Mouse (Mus musculus) spleen, adult 12 weeks (tissue): ENCODE measurements around the gene Iqcn.
A peak's percentile ranks its signal among the peaks of the same experiment; 100 is the strongest.

ENCODE experiments used
- DNase-seq: peaks from one replicate; pipeline ENCODE4 v3.0.0; 2022; ENCODE audit warnings: low spot score

Gene Iqcn

DNA sequence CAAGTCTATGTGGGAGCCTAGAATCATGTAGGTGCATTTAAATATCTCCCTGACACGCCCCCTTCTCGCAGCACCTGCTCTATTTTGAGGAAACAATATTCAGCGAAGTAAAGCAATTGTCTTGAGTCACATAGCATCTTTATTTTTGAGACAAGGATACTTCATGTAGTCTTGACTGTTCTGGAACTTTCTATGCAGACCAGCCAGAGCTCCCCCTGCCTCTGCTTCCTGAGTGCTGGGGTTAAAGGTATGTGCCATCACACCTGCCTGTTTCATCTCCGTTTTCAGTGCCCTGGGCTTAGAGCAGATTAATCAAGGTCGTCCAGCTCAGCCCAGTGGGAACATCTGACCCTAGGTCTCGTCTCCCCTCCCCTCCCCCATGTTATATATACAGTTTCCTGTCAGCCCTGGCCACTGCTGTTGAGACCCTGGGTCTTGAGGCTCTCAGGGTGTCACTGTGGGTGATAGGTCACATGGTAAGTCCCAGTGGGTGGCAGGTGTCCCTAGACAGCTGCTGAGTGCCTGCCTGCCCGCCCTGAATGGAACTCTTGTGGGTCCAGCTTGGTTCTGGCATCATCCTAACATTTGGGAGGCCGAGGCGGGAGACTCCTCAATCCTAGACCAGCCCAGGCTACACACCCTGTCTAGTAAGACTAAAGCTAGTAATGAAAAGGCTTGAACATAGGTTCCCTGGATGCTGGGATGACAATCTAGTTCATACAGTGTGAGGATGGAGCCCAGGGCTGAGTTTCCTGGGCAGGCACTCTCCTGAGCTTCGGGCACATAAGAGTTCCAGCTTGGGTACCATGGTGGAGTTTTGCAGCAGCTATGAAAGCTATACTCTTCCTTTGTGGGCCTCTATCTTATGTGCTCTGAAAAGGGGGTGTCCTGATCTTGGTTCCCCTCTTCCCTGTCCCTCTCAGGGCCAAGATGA, 1.9 kb upstream of the Iqcn start:
- DNase-seq = no peak

DNA sequence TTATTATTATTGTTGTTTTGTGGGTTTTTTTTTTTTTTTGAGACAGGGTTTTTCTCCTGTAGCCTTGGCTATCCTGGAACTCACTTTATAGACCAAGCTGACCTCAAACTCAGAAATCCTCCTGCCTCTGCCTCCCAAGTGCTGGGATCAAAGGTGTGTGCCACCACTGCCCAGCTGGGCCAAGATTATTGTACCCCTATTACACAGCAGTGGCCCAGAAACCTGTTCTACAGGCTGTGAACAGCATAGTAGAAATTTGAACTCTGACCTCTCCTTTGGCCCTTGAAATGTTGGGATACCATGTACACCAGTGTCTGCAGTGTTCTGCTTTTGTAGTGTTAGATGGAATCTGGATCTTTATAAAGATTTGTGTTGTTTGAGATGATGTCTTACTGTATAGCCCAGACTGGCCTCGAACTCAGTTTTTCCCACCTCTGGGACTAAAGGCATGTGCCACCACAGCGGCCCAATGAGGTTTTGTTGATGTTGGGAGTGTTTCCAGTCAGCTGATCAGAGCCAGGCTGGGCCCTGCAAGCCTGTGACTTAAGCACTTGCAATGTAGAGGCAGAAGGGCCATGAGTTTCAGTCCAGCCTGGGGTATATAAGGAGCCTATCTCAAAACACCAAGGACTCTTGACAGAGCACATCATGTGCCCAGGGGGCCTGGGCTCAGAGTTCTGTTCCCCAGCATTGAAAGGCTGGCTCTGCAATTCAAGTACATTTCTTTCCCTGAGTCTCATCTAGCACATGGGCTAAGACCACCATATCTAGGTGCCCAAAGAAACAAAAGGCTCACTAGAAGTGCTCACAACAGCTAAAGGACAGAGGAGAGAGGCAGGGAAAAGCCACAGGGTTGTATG, 1.0 kb upstream of the Iqcn start:
- DNase-seq = no peak

DNA sequence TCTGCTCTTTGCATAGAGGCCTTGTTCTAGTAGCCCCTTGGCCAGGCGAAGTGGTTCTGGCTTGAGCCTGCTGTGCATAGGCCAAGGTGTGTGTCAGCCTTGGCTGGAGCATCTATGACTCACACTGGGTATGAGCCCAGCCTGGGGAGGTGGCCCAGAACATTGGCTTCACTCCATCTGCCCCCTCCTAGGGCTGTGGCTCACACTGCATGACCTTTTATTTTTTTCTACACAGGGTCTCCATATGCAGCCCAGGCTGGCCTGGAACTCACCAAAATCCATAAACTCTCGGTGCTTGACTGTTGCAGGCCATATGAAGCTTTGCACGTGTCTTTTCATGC, 445 bp upstream of the Iqcn start:
- DNase-seq = no peak

DNA sequence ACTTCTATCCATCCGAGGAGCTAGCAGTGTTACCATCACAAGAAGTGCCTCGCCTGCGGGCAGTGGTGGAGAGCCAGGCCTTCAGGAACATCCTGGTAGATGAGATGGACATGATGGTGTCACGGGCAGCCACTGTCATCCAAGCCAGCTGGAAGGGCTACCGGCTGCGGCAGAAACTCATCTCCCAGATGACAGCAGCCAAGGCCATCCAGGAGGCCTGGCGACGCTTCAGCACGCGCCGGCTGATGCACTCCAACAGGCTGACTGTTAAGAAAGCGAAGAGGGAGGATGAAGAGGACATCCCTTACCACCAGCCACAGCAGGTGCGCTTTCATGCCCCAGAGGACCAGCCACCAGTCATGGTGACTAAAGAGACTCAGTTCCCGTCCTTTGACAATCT, 5.0 kb downstream of the Iqcn start:
- no peak for DNase-seq

DNA sequence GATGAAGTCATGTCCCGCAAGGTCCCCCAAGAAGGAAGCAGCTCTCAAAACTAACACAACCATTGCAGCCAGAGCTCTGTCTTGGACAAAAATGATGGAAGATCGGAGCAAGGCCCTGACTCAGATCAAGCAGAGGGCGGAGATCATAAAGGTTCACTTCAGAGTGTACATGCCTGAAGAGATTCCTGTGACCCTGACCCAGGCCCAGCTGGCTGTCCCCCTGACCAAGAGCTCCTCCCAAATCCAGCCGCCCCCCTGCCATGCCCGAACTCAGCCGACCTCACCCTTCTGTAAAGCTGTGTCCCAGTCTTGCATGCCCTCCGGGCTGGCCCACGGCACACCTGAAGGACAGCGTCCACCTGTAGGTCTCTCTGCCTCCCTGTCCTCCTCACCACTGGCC, 6.5 kb downstream of the Iqcn start:
- no peak for DNase-seq

DNA sequence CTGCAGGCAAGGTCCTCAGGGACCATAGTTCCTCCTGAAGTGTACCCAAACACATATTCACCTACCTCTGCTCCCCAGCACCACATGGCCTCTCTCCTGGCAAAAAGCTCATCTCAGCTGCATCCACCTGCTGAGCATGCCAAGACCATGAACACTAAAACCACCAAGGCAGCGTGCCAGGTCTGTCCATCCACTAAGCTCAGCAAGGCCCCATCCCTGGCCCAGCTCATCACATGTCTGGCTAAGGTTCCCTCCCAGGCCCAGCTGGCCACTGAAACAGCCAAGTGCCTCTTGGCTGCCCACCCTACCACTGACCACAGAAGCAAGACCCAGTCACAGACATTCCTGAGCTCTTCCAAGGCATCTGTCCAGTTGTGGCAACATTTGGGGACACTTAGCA, 7.0 kb downstream of the Iqcn start:
- DNase-seq = no peak

DNA sequence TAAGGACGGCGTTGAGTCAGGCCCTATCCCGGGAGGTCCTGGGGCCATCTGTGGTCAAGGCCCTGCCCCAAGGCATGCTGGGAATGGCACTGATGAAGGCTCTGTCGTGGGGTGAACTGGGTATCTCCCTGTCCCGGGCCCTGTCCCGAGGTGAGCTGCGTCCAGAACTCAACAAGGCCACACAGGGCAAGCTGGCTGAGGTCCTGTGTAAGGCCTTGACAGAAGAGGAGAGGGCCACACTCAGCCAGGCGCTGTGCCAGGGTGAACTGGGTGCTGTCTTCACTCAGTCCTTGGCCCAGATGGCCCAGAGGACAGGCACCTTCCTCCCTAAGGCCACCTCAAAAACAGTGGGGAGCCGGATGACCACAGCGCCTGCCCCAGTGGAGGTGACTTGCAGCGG, 7.8 kb downstream of the Iqcn start:
- DNase-seq = no peak

DNA sequence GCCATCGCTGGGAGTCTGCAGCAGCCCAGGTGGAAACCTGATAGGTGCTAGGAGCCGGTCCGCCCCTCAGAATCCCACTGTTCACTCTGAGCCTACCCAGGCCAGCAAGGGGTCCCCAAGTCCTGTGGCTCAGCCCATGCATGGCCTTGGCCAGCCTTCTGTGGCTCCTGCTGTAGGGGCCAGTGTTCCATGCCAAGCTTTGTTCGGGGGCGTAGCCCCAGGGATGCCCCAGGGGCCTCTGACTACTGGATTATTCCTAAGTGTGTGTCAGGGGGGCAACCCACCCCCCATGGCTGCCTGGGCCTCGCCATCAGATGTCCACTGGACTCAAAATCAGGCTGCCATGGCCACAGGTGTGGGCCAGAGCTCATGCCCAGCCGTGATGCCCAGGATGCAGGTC, 10.7 kb downstream of the Iqcn start:
- DNase-seq = no peak

DNA sequence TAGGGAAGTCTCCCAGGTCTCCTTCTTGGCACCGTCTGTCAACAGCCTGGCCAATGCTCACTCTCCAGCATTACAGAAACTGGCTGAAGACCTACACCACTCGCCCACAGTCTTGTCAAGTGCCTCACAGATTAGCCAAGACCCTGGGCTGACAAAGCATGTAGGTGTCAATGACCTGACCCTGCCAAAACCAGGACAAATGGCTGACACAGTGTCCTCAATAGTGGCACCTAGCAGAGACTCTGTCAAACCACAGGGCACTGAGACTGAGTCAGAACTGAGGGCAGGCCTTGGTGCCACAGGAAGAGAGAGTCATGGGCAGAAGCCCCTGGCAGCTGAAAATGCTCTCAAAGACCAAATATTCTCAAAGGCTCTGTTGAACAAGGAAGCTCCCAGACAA, 11.8 kb downstream of the Iqcn start:
- DNase-seq = no peak

DNA sequence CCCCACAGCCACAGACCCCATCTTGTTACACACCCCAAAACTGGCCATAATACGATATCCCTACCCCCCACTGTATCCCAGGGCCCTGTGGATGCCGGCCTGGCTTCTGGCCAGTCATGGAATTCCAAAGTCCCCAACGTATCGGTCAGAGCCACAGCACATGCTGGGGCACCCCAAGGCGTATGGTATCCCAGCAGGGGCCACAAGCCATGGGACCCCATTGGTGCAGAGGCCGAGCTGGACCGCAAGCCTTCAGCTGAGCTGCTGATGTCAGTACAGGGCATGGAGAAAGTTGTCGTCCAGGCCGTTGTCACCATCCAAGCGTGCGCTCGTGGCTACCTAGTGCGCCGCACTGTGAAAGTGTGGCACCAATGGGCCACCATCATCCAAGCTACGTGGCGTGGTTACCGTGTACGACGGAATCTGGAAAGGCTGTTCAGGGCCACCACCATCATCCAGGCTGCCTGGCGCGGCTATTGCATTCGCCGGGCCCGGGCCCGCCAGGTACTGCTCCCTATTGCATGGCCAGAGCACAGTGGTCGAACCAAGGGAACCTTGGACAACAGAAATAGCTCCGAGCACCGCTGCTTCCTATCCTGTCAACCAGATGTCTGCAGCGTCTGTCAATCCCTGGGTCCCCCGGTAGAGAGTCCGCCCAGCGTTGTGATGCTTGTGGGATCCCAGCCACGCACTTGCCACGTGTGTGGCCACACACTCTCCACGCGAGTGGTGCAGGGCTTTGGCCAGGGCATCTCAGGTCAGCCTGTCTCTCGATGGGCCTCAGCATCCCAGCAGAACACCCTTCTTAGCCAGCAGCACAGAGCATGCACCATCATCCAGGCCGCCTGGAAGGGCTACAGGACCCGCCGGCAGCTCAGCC, 13.5 kb downstream of the Iqcn start:
- DNase-seq = no peak

DNA sequence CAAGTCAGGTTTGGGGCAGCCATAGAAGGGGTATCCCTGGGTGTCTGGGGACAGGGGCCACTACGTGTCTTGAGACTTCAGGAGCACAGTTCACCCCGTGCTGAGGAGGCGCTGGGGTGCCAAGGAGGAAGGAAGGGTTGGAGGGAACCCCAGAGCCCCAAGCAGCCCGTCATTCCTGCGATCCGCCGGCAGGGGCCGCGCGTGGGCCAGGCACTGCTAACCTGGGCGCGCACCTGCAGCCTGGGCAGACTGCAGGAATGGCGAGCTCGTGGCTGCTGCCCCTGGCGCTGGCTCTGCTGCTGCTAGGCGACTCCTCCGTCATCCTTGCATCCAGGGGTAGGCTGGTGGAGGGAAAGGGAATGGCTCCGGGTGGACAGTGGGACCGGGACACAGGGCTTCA, 15.0 kb downstream of the Iqcn start, which contains the start of gene Gm3336:
Gm3336 (plus strand) TSS at position 247 of the 400 bp plus-strand sequence.
- DNase-seq = peak; percentile 52

DNA sequence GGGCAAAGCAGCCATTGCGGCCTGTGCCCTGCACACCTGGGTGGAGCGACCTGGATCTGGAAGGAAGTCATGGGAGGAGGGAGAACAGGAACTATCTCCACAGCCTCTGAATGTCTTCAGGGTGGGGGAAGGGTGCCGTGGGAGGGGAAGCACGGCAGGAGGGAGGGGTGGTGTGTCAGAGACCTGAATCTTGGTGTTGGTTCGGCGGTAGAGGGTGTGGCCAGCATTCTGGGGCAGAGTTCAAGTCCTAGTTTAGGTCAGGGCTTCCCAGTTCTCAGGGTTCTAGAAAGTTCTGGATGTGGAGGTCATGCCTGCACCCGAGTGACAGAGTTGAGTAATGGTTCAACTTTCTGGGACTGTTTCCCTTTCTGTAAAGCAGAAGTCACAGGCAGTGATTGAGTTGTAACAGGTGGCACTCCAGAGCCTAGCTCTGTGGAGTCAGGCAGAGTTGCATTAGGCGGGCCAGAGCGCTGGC, 16.6 kb downstream of the Iqcn start:
- DNase-seq = no peak

DNA sequence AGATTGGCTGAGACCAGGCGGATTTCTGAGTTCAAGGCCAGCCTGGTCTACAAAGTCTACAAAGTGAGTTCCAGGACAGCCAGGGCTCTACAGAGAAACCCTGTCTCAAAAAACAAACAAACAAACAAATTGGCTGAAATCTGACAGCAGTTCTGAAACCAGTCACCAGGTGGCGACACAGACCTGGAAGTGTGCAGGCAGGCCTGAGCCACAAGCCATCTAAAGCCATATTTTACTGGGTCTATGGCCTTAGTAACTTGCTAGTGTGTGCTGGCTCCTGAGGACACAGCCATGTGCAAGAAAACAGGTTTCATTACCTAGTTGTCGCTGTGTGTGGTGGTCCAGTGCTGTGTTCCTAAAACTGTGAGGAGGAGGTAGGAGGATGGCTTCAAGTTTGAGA, 17.5 kb downstream of the Iqcn start:
- DNase-seq = peak; percentile 75

DNA sequence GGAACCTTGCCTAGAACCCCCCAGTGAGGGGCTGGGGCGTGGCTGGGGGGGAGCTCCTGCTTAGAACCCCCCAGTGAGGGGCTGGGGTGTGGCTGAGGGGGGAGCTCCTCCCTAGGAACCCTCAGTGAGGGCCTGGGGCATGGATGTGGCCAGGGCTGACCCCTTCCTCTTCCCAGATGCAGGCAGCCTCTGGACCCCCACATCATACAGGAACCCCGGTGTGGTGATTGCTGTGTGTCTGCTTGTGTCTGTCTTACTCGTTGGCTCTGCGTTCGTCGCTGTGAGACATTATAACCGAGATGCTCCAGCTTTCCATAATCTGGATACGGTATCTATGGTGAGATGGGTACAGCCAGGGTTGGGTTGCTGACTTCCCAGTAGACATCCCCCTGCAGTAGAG, 18.3 kb downstream of the Iqcn start:
- no peak for DNase-seq

DNA sequence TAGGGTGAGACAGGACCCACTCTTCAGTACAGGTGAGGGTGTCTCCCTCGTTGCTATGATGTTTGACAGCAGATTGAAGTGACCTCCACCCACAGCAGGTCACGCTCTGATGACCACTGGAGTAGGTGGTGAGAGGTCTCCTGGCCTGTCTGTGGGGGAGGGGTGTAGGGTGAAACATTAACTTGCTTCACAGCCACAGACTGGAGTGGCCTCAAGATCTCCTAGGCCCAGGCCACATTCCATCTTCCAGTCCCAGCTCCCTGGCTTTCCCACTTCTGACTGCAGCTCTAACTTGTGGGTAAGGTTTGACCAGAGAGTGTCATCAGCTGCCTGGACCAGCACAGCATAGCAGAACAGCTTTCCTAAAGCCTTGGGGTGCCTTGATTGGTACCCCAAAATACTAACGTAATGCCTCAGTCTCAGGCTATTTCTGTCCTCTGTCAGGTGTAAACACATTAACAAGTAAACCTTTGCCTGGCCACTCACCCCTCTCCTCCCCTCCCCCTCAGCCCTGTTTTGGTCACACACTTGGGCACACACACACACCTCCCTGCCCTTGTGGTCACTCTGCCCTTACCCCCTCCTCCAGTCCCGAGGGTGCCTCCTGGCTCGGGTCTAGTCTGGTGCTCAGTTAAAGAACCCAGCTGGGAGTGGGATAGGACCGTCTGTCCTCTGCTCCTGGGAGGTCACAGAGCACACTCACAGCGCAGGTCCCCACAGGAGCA, 20.4 kb downstream of the Iqcn start, which contains the start of gene Pde4c:
Pde4c (plus strand) TSS at position 235 of the 725 bp plus-strand sequence.
- no peak for DNase-seq

DNA sequence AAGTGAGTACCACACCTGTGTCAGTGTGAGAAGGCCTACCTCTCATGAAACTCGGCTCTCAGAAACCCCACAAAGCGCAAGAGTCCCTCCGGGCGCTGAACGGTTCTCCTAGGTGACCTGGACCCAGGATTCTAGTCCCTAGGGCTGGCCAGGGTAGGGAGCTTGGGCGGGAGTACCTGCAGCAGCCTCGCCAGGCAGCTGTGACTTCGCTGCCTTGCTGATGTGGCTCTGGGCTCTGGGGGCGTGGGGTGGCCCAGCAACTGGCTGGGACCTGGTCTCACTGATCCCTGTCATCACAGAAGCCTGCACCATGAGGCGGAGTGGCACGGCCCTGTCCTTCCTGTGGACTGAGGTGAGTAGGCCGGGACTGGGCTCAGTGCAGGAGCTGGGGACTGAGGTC, 21.0 kb downstream of the Iqcn start:
- DNase-seq = no peak

DNA sequence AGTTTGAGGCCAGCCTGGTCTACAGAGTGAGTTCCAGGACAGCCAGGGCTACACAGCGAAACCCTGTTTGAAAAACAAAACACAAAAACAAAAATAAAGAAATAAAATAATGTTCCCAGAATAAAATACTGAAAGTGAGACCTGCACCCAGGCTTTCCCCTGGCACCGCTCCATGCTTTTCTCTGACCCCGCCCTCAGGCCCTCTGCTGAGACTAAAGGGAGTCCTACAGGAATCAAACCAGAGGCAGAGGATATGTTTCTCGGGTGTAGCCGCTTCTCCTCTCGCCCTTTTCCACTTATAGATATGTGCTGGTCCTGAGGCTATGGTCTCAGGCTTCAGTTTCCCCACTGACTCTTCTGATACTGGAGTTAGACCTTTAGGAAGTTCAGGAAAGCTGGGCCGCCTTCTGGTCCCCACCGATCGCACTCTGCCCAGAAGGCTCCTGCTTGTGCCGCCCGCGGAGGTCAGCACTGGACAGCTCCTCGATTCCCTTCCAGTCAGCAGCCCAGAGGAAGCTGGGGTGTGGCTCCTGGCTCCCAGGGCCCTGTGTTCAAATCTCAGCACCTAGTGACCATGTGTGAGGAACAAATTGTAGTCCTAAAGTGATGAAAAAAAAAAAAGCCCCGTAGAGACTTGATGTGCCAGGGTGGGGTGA, 22.7 kb downstream of the Iqcn start:
- DNase-seq = no peak

DNA sequence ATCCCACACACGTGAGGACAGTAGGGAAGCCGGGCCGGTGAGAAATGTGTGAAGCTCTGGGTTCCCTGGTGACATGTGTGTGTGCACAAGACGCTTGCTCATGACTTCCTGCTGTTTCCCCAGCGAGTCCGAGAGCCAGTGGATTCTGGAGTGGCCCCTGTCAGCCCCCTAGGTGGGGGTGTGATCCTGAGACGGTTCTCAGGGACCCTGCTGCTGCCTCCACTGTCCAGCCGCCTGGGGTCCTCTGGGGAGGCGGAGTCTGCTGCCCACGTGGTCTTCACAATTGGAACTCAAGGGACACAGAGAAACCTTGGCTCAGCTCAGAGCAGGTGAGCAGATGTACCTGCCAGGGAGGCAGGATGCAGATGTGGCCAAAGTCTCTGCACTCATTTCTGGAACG, 23.5 kb downstream of the Iqcn start:
- no peak for DNase-seq

DNA sequence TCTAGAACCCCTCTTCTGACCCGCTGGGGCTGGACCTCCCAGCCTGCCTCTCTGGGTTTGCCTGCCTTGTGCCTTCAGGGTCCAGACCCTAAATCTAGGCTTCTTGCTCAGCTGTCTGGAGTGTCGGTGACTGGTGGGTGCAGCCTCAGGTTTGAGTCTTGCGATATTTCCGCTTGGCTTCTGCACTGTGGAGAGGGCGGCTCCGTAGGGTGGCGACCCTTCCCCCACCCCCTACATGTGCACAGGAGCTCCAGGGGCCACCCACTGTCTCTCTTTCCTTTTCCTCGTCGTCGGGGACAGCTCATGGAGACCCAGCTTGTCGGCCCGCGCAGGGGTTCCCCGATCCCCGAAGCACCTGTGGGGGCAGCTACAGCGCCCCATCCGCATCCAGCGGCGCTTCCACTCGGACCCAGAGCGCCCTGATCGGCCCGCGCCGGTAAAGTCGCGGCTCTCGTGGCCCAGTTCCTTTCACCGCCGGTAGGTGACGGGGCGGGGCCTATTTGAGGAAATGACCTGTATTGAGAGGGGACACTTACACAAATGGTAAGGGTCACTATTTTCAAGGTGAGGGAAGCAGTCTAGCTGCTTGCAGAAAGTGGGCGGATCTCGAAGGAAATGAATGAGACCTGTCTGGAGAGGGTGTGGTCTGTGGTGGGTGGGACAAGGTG, 26.7 kb downstream of the Iqcn start:
- no peak for DNase-seq

DNA sequence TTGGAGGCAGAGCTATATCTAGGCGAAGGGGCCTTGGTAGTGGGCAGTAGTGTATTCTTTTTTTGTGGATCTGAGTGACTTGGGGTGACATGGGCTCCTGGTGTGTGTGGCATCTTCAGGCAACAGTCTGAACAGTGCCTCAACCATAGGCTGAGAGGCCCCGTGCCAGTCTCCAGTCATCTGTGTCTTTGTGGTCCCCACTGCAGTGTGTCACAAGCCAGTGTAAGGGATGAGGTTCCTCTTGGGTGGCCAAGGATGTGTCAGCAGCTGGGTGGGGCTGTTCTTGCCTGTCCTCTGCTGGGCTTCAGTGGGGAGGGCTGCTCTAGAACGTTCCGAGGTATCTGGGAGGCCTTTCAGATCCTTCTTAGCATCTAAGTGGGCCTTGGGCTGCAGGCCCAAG, 27.7 kb downstream of the Iqcn start:
- no peak for DNase-seq
